Mouse (Mus musculus) C2C12 (cell line): ENCODE data around the gene Rita1. TPM values are rescaled to one million over a fixed set of nuclear protein-coding genes. Genes with fewer than 3 reads are reported as not detected.

Experiments used
- H3K27me3 ChIP-seq: one replicate; pipeline ENCODE4 v1.6.1; 2011; ENCODE audit not compliant: control insufficient read depth, insufficient read depth, insufficient read length
- H3K36me3 ChIP-seq: one replicate; pipeline ENCODE4 v1.6.1; 2011; ENCODE audit not compliant: control insufficient read depth, insufficient read depth
- H3K4me3 ChIP-seq: one replicate; pipeline ENCODE4 v1.5.1; 2011; ENCODE audit warnings: mild to moderate bottlenecking, control low read depth; ENCODE audit not compliant: poor library complexity, insufficient read depth, severe bottlenecking
- H3K79me2 ChIP-seq: one replicate; pipeline ENCODE4 v1.6.1; 2011; ENCODE audit not compliant: control insufficient read depth, insufficient read depth
- H3K79me3 ChIP-seq: one replicate; pipeline ENCODE4 v1.6.1; 2011; ENCODE audit warnings: low read depth, control low read depth
- H3ac ChIP-seq: one replicate; pipeline ENCODE3; 2011; ENCODE audit warnings: low read depth; ENCODE audit not compliant: control insufficient read depth, insufficient read length
- CEBPB ChIP-seq: IDR thresholded peaks from one replicate; pipeline ENCODE4 v1.6.1; 2011; ENCODE audit warnings: low read depth, mild to moderate bottlenecking, control low read depth, moderate library complexity
- CTCF ChIP-seq: IDR thresholded peaks from one replicate; pipeline ENCODE4 v1.5.1; 2011; ENCODE audit not compliant: control insufficient read depth, insufficient read depth, insufficient read length
- FOSL1 ChIP-seq: IDR thresholded peaks from one replicate; pipeline ENCODE4 v1.8.0; 2011; ENCODE audit warnings: mild to moderate bottlenecking, low read length; ENCODE audit not compliant: poor library complexity, insufficient read depth, severe bottlenecking
- MAX ChIP-seq: IDR thresholded peaks from one replicate; pipeline ENCODE4 v1.6.1; 2011; ENCODE audit warnings: mild to moderate bottlenecking, control low read depth
- MYOD1 ChIP-seq: IDR thresholded peaks from one replicate; pipeline ENCODE4 v1.6.1; 2011; ENCODE audit warnings: low read depth; ENCODE audit not compliant: control insufficient read depth, insufficient read length
- MYOG ChIP-seq: IDR thresholded peaks from one replicate; pipeline ENCODE4 v1.6.1; 2011; ENCODE audit not compliant: control insufficient read depth, insufficient read length; ENCODE audit errors: extremely low read depth
- USF1 ChIP-seq: IDR thresholded peaks from one replicate; pipeline ENCODE4 v1.6.1; 2011; ENCODE audit warnings: low read depth, mild to moderate bottlenecking, control low read depth, moderate library complexity
- polyA plus RNA-seq: library from polyadenylated mRNA; unstranded; fragments of >200 nt; fragmentation: generic; extraction: Trizol; gene quantifications from one replicate; pipeline ENCODE4 v1.2.1, GENCODE M21; 2012; ENCODE audit warnings: missing spikeins

Gene Rita1
- polyA plus RNA-seq, 1 experiment = 17.2 TPM

DNA sequence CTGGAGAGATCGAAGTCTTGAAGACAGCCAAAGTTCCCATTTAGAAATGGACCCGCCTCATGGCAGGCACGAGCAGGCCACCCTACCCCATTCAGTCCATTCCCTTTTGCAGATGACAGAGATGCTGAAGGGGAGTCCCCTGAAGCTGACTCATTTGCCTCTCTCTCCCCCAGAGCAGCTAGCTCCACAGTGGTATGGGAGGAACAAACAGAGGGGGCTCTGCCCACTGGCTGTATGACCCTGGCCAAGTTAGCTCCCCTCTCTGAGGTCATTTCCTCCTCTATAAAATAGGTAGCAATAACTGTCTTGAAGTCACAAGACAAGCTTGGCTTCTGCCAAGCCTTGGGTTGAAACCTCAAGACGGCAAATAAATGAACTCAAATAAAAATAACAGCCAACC is 28.9 kb downstream of the Rita1 start:
- peaks cover 79% of the 10 kb centered on the region for H3K79me2 ChIP-seq
- no peak overlapping the region for H3K4me3 ChIP-seq
- TF ChIP-seq MYOD1 (no peak), USF1 (no peak), MYOG (no peak), FOSL1 (no peak), CTCF (no peak), CEBPB (no peak), MAX (no peak)
- peaks cover 37% of the 10 kb centered on the region for H3K36me3 ChIP-seq
- peaks cover 37% of the 10 kb centered on the region for H3K79me3 ChIP-seq
- no peaks in the 10 kb centered on the region for H3K27me3 ChIP-seq
- no peak overlapping the region for H3ac ChIP-seq

DNA sequence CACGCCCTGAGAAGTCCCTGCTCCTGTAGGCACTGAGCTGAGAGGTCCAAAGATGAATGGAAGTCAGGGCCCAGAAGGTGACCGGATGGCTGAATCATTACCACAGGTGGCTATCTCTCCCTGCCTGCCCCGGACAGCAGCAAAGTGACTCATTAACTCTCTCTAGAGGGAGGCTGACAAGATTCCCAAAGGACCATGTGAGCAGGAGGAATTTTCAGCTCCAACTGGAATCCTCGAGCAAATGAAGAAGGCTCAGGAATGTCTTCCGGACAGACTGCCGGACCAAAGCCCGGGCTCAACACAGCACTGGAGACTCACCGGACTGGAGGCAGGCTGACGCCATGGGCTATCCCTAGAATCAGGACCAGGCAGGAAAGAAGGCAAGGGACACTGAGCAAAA is 30.4 kb downstream of the Rita1 start:
- H3K4me3 ChIP-seq = no peak overlapping the region
- H3K27me3 ChIP-seq = no peaks in the 10 kb centered on the region
- peaks cover 31% of the 10 kb centered on the region for H3K79me3 ChIP-seq
- no peak overlapping the region for H3ac ChIP-seq
- no peak for TF ChIP-seq MYOG
- peak; percentile 74 for TF ChIP-seq MAX
- TF ChIP-seq MYOD1 = peak; percentile 72
- peak; percentile 35 for TF ChIP-seq FOSL1
- peak; percentile 51 for TF ChIP-seq USF1
- H3K36me3 ChIP-seq = peaks cover 40% of the 10 kb centered on the region
- peaks cover 79% of the 10 kb centered on the region for H3K79me2 ChIP-seq

DNA sequence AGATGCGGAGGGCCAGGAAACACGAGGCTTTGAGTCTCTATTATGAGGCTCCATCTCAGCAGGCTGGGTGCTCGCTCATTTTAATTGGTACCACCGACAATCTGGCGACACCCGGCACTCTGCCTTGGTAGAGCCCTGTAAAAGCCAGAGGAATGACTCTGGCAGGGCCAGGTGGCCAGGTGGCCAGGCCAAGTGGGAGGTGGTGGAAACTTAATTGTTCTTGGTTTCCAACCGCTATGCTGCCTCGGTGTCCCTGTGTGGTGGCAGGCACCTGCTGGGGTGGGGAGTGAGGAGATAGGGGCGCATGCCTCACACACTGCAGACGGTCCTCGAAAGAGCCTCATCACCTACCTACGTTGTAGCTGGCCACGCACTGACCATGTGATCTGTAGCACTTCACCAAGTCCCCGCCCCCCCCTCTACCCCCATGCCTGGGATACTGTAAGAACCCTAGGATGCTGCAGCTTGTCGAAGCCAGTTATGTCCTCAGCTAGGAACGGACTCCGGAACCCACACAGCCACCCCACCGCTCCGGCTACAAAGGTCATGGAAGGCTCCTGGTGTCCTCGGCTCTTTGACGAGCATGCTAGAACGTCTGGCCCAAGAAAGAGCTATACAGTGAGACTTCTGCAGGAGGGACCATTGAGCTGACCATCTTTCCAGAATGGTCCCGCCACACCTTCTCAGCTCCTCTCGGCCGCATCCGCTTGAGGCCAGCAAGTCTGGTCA is 32.3 kb downstream of the Rita1 start:
- Histone ChIP-seq H3K79me3 (peaks cover 37% of the 10 kb centered on the region), H3K79me2 (peaks cover 79% of the 10 kb centered on the region), H3K36me3 (peaks cover 35% of the 10 kb centered on the region), H3K27me3 (no peaks in the 10 kb centered on the region), H3ac (no peak overlapping the region), H3K4me3 (no peak overlapping the region)
- TF ChIP-seq USF1 (no peak), CEBPB (no peak), MAX (no peak), CTCF (no peak), MYOD1 (no peak), FOSL1 (no peak), MYOG (no peak)

DNA sequence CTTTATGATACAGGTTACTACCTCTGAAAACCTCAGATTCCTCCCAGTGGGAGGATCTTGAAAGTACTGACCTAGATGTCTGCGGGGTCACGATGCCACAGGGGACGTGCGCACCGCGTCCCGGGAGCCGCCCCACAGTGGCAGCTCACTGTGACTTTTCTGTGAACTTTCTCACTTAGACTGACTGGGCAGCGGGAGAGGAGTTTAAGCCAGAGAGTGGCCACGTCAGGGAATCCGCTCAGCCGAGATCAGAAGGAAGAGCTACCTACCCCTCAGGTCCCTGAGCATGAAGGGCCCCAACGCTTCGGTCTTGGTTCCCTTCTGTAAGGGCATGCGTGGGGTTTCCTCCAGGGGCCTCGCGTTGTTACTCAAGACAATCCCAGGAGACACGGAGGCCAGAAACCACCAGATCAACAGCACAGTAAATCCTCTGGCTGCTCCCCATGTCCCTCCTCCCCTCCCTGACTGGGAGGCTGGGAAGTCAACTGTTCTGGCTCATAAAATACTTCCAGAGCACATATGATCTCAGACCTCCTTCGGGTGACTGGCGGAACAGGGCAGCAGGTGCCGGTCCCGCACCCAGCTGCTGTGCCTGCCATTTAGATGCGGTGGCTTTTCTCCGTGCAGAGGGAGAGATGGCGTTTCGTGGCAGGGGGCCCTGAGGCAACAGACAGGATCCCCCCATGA is 33.0 kb downstream of the Rita1 start:
- Histone ChIP-seq H3K36me3 (peaks cover 31% of the 10 kb centered on the region), H3K79me2 (peaks cover 79% of the 10 kb centered on the region), H3K4me3 (no peak overlapping the region), H3K79me3 (peaks cover 38% of the 10 kb centered on the region), H3ac (peak overlapping the region; percentile 16), H3K27me3 (no peaks in the 10 kb centered on the region)
- peak; percentile 45 for TF ChIP-seq MAX
- TF ChIP-seq USF1 = no peak
- TF ChIP-seq MYOG = no peak
- TF ChIP-seq MYOD1 = peak; percentile 91
- peak; percentile 84 for TF ChIP-seq CEBPB
- no peak for TF ChIP-seq CTCF
- TF ChIP-seq FOSL1 = no peak

DNA sequence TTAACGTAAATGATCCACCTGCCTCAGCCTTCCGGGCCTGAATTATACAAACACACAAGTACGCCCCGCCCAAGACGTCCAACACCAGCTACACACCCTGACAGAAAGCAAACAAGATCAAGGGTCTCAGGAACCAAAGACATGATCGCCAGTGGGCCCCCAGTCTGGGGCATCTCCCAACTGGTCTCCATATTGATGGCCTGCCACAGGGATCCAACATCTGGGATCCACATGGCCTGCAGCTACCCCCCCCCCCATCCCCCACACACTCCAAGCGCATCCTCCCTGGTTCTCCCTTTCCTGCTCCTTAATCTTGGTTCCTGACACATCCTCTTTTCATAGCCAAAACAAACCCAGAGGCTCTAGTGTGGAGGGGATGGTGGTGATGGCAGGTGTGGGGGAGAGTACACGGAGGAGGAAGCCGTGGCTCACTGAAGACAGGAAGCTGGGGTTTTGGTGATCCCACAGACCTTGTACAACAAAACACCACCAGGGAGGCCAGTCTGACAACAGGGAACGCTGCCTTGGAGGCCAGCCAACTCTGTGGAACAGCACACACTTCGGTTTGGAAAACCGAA is 33.8 kb downstream of the Rita1 start:
- TF ChIP-seq FOSL1 (no peak), MYOG (no peak), MAX (peak; percentile 89), CEBPB (no peak), MYOD1 (peak; percentile 64)
- H3K36me3 ChIP-seq = peaks cover 28% of the 10 kb centered on the region
- no peaks in the 10 kb centered on the region for H3K27me3 ChIP-seq
- no peak overlapping the region for H3ac ChIP-seq
- peaks cover 42% of the 10 kb centered on the region for H3K79me3 ChIP-seq
- H3K4me3 ChIP-seq = no peak overlapping the region
- peaks cover 79% of the 10 kb centered on the region for H3K79me2 ChIP-seq
